Mouse (Mus musculus) G1E (cell line): ENCODE measurements around the gene Vash2.

ENCODE experiments used
- CTCF ChIP-seq: IDR thresholded peaks from 2 replicates; pipeline ENCODE4 v1.5.1; 2012; ENCODE audit warnings: low read depth, low read length, inconsistent platforms, mixed read lengths
- GATA1 ChIP-seq: IDR thresholded peaks from 2 replicates; pipeline ENCODE4 v1.6.1; 2012; ENCODE audit warnings: borderline replicate concordance, low read length, inconsistent platforms, mixed read lengths
- GATA2 ChIP-seq: IDR thresholded peaks from 2 replicates; pipeline ENCODE4 v1.6.1; 2012; ENCODE audit warnings: low read depth, low read length, inconsistent platforms, borderline replicate concordance
- POLR2AphosphoS5 ChIP-seq: IDR thresholded peaks from 2 replicates; pipeline ENCODE4 v1.6.1; 2012; ENCODE audit warnings: low read depth, low read length, inconsistent platforms; ENCODE audit not compliant: insufficient replicate concordance
- TAL1 ChIP-seq: conservative IDR thresholded peaks from 2 replicates; pipeline ENCODE4 v1.6.1; 2012; ENCODE audit warnings: low read depth, low read length, inconsistent platforms, mixed read lengths

GRCm38 (mm10) chr1:191000686-191001085 is 21.6 kb upstream of the Vash2 start:
- TF ChIP-seq GATA1 (no peak), CTCF (no peak), POLR2AphosphoS5 (no peak), TAL1 (no peak), GATA2 (no peak)
